Mouse (Mus musculus): ENCODE results near the gene Zfp710.
"Not testable (repeated sequence)": the region's sequence is repeated elsewhere in the genome, so short reads cannot be mapped to it uniquely, and the experiment has no call there.

Gene Zfp710

GRCm38 (mm10) chr7:80026990-80027635 lies 2.5 kb downstream of the Zfp710 start:
- peak; percentile 73 for DNase-seq (ENCODE audit: low spot score)

GRCm38 (mm10) chr7:80027636-80028417 lies 3.2 kb downstream of the Zfp710 start:
- DNase-seq (ENCODE audit: low spot score), result peak; percentile 30

DNA sequence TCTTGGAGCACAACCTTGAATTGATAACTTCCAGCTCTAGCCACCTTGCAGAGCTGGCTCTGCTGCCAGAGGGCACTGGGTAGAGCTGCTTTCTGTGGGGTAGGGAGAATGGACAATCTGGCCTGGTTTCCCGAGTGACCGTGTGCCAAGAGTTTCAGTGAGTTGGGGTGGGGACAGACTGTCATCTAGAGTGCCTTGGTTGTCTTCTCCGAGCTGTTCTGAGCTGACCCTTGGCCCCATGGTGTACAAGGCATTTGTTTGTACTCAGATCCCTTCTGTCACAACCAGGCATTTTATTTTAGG lies 3.8 kb downstream of the Zfp710 start:
- peak; percentile 35 for DNase-seq (ENCODE audit: low spot score)

GRCm38 (mm10) chr7:80030009-80030408 lies 5.4 kb downstream of the Zfp710 start:
- no peak for DNase-seq (ENCODE audit: low spot score)

- DNase-seq (ENCODE audit: low spot score), result no peak
These were observed 5.9 kb downstream of the Zfp710 start for GRCm38 (mm10) chr7:80030486-80030885.

- no peak for DNase-seq (ENCODE audit: low spot score)
These were observed 6.4 kb downstream of the Zfp710 start for GRCm38 (mm10) chr7:80030987-80031386.

DNA sequence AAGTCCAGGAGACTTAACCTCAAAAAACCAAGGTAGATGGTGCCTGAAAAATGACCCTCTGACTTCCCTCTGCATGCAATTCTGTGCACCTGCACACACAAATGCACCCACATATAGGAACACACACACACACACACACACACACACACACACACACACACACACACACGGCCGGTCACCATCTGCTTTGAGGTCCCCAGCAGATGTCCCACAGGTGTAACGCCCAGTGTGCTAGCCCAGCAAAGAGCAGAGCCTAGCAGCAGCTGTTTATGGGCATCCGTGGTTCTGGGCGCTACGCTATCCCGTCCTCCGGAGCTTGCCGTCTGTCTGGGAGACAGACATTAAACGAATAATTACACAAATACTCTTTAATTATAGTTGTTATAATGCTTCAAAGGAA lies 6.9 kb downstream of the Zfp710 start:
- DNase-seq (ENCODE audit: low spot score), result no peak

DNA sequence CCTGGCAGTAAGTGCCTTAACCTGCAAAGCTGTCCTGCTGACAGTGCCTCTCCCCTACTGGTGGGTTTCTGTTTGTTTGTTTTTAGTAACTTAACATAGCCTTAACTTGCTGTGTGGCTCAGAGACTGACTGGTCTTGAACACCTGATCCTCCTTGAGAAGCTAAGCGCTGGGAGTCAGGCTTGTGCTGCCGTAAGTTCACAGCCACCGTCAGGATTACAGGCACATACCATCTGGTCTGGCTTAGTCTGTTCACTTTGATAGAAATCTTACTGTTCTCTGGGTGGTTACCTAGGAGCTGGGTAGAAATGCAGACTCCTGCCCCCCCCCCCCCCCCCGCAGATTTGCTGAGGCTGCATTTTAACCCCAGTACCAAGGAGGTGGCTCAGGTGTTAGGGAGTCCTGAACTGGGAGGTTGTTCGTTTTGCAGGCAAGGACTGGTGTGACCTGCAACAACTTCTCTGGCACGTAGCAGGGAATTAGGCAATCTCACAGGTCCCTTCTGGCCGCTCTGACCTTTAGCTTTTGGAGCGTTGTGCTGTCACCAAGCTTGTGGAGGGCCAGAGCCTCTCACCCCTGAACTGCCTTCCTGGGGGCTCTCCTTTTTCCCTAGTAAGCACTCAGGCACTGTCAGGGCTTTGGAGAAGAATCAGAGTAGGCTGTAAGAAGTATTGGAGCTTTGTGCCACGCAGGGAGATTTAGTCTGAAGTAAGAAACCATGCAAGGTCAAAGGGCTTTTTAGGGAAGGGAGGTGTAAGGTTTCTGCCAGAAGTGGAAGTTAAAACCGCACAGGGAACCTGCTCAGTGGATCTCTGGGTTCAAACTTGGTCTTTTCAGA lies 7.8 kb downstream of the Zfp710 start:
- DNase-seq (ENCODE audit: low spot score), result no peak

DNA sequence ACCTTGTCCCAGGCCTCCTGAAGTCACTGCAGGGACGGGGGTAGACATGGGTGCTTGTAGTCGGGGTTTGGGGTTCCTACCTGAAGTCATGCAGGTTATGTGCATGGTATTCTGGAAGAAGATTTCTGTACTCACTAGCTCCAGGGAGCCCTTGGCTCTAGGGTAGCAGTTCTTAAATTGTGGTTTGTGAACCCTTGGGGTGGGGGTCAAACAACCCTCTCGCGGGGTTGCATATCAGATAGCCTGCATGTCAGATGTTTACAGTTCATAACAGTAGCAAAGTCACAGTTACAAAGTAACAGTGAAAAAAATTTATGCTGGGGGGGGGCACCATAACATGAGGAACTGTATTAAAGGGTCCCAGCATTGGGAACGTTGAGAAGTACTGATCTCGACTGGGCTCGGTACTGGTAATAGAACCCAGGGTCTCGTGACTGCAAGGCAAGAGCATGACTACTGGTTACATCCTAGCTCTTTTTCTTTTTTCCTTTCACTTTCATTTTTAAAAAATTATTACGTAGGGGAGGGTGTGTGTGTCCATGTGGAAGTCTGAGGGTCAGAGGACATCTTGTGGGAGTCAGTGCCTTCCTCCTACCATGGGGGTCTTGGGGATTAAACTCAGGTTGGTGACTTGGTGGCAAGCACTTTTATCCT lies 8.6 kb downstream of the Zfp710 start:
- DNase-seq (ENCODE audit: low spot score), result no peak

DNA sequence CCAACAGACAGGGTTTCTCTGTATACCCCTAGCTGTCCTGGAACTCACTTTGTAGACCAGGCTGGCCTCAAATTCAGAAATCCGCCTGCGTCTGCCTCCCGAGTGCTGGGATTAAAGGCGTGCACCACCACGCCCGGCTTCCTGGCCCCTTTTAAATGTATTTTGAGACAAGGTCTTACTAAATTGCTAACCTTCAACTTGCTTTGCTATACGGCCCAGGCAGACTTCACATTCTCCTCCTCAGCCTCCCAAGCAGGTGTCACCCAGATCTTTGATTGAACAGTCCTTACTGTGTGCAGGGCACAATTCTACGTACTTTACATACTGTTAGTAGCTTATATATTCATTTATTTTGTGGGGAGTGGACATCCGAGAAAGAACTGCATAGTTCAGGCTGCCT lies 9.2 kb downstream of the Zfp710 start:
- no peak for DNase-seq (ENCODE audit: low spot score)

GRCm38 (mm10) chr7:80035086-80035485 lies 10.5 kb downstream of the Zfp710 start:
- no peak for DNase-seq (ENCODE audit: low spot score)

DNA sequence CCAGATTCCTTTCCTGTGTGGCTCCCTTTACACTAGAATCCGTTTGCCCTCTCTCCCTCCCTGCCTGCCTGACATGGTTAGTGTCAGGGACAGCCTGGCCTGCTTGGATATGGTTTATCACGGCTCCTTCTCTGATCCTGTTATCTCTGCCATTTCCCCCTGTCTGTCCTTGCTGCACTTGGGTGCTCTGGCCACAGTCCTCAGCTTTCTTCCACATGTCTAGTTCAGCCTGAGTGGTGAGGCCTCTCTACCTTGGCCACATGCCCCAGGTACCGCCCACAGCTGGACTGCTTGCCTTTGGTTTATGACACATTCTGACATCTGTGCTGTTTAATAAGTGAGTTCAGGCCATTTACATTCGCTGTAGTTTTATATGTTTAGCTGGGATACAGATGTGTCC lies 11.1 kb downstream of the Zfp710 start:
- peak; percentile 38 for DNase-seq (ENCODE audit: low spot score)

DNA sequence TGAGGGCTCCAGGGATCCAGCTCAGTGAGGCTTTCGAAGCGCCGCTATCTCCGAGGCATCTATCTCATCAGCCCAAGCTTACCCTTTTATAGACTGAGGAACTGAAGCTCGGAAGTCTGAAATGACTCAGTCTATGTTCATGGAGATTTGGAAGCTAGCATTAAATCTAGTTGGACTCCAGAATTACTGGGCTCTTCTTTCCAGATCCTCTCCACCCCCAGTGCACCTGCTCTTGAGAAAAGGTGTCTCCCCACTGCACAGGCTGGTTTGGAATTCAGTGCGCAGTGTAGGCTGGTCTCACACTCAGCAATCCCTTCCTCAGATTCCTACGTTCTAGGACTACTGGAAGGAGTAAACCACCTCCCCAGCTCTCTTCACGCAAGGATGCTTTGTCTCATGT lies 15.1 kb downstream of the Zfp710 start:
- no peak for DNase-seq (ENCODE audit: low spot score)

GRCm38 (mm10) chr7:80044170-80044569 lies 19.6 kb downstream of the Zfp710 start:
- DNase-seq (ENCODE audit: low spot score), result no peak

GRCm38 (mm10) chr7:80047041-80047440 lies 22.4 kb downstream of the Zfp710 start:
- no peak for DNase-seq (ENCODE audit: low spot score)

- DNase-seq (ENCODE audit: low spot score), result no peak
These were observed 25.1 kb downstream of the Zfp710 start for GRCm38 (mm10) chr7:80049746-80050145.

DNA sequence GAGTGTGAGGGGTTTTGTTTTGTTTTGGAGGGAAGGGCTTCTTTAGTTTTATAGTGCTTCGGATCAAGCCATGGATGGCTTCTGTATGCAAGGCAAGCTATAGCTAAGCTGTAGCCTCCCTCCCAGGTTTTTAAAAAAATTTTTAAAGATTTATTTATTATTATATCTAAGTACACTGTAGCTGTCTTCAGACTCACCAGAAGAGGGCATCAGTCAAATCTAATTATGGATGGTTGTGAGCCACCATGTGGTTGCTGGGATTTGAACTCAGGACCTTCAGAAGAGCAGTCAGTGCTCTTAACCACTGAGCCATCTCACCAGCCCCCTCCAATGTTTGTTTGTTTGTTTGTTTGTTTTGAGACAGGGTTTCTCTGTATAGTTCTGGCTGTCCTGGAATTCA lies 25.8 kb downstream of the Zfp710 start:
- DNase-seq (ENCODE audit: low spot score), result not testable (repeated sequence)

DNA sequence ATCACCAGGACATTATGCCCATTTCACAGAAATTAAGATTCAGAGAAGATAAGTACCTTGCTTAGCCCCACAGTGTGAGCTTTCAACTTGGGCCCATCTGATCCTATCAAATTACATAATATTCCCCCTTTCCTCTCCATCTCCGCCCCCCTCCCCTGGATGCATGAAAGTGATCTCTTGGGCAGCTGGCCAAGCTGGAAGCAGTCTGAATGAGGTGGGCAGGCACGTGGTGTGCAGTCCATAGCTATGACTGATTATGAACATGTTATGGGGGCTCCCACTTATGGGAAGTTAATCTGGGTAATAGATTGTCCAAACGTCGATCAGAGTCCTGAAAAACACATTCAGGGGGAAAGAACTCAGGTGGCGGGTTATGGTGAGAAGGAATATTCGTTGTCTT lies 27.2 kb downstream of the Zfp710 start:
- DNase-seq (ENCODE audit: low spot score), result no peak

DNA sequence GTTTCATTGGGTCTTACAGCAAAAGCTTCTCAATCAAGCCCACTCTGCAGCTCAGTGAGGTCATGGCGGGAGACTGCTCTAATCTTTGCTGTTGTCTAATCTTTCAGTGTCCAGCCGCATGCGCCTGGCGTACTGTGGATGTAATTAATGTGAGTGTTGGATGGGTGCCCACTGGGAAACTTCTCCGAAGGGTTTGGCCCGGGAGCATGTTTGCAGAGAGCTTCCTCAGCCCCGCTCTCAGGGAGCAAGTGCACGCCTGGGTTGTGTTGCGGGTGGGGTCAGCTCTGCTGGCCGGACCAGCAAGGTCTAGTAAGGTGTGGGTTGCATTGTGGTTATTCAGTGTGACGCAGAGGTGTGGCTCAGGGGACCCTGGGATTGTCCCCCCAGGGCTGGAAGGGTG lies 27.6 kb downstream of the Zfp710 start:
- no peak for DNase-seq (ENCODE audit: low spot score)

- DNase-seq (ENCODE audit: low spot score), result no peak
These were observed 28.5 kb downstream of the Zfp710 start for GRCm38 (mm10) chr7:80053147-80053546.

- DNase-seq (ENCODE audit: low spot score), result no peak
These were observed 31.2 kb downstream of the Zfp710 start for GRCm38 (mm10) chr7:80055781-80056180.

DNA sequence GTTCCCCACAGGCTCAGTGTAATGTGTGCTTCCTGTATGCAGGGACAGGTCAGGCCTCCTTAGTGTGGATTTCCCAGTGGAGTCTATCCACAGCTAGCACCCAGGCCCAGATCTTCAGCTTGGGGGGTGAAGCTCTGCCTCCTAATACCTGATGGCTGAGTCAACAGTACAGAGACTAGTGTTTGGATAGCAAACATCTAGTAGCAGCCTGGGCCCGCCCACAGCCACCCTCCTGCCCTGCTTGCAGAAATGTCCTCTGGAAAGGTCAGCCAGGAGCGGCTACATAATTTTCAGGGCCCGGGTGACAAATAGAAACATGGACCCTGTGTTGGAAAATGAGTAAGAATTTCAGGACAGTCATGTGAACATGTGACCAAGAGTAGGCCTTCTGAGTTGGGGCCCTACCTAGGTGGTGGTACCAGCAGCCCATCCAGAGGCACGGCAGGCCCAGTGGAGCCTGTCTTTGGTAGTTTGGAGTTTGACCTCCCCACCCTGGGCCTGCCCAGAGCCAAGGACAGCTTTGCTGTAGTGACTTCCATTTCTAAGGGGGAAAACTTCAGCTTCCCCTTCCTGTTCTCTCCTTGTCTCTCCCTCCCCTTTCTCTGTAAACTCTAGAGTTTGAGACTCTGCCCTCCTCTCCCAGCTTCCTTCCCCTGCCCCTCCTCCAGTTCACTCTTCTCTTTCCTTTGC lies 32.5 kb downstream of the Zfp710 start:
- no peak for DNase-seq (ENCODE audit: low spot score)

Data from testis, postnatal 14 days (tissue).